Mouse (Mus musculus) kidney, adult 2 months (tissue): ENCODE data around the gene P2ry14.

Source experiments
- CTCF ChIP-seq: fragments of 200-500 bp; conservative IDR thresholded peaks from 2 replicates; pipeline ENCODE4 v1.5.1; 2011; ENCODE audit warnings: low read depth, mild to moderate bottlenecking, control low read depth, low read length, moderate library complexity, mixed read lengths; ENCODE audit not compliant: insufficient read depth, insufficient read length
- POLR2A ChIP-seq: fragments of 200-500 bp; IDR thresholded peaks from one replicate; pipeline ENCODE4 v1.6.1; 2011; ENCODE audit warnings: low read depth, low read length, control low read depth

GRCm38 (mm10) chr3:59153424-59153823 lies at the start of gene P2ry14:
- no peak for TF ChIP-seq CTCF
- TF ChIP-seq POLR2A: no peak
